Mouse (Mus musculus): ENCODE measurements around the gene Lrrc55.
A peak's percentile ranks its signal among the peaks of the same experiment; 100 is the strongest.

Gene Lrrc55

GRCm38 (mm10) chr2:85129496-85129971 lies 67.5 kb downstream of the Lrrc55 start:
- no peak for DNase-seq

- DNase-seq = peak; percentile 49
These were observed 73.0 kb downstream of the Lrrc55 start for GRCm38 (mm10) chr2:85123869-85124535.

GRCm38 (mm10) chr2:85123187-85123868 lies 73.7 kb downstream of the Lrrc55 start:
- peak; percentile 38 for DNase-seq
